Mouse (Mus musculus) G1E-ER4 (cell line): Measurements from ENCODE around the gene Qrfpr. TPM values are rescaled to one million over a fixed set of nuclear protein-coding genes. Genes with fewer than 3 reads are reported as not detected.

Source experiments
- GATA1 ChIP-seq: IDR thresholded peaks from one replicate; pipeline ENCODE4 v1.8.0; 2012; ENCODE audit warnings: low read length, inconsistent platforms
- polyA plus RNA-seq: library from polyadenylated mRNA; stranded (reverse); fragments of >175 nt; gene quantifications from 2 replicates; pipeline ENCODE4 v1.2.3, GENCODE M21; 2012

Gene Qrfpr
- not detected in 2 replicates for polyA plus RNA-seq

GRCm38 (mm10) chr3:36221743-36222682, at the start of gene Qrfpr:
Qrfpr (minus strand) TSS chr3:36222313.
- no peak for TF ChIP-seq GATA1

GRCm38 (mm10) chr3:36263873-36264272, 41.8 kb upstream of the Qrfpr start:
- TF ChIP-seq GATA1 = no peak

GRCm38 (mm10) chr3:36263265-36263664, 41.2 kb upstream of the Qrfpr start:
- no peak for TF ChIP-seq GATA1

- TF ChIP-seq GATA1 = no peak
Measured at GRCm38 (mm10) chr3:36250585-36250984, 28.5 kb upstream of the Qrfpr start.

GRCm38 (mm10) chr3:36248446-36248845, 26.3 kb upstream of the Qrfpr start:
- TF ChIP-seq GATA1 = no peak

- TF ChIP-seq GATA1 = no peak
Measured at GRCm38 (mm10) chr3:36229941-36230340, 7.8 kb upstream of the Qrfpr start.

- TF ChIP-seq GATA1 = no peak
Measured at GRCm38 (mm10) chr3:36227246-36227645, 5.1 kb upstream of the Qrfpr start.

GRCm38 (mm10) chr3:36223361-36223760, 1.2 kb upstream of the Qrfpr start:
- no peak for TF ChIP-seq GATA1

GRCm38 (mm10) chr3:36212758-36213157, 9.4 kb downstream of the Qrfpr start:
- no peak for TF ChIP-seq GATA1

- no peak for TF ChIP-seq GATA1
Measured at GRCm38 (mm10) chr3:36210939-36211338, 11.2 kb downstream of the Qrfpr start.

GRCm38 (mm10) chr3:36209776-36210555, 12.1 kb downstream of the Qrfpr start:
- TF ChIP-seq GATA1 = no peak

GRCm38 (mm10) chr3:36207520-36208264, 14.4 kb downstream of the Qrfpr start:
- TF ChIP-seq GATA1 = no peak

- no peak for TF ChIP-seq GATA1
Measured at GRCm38 (mm10) chr3:36202932-36203331, 19.2 kb downstream of the Qrfpr start.

GRCm38 (mm10) chr3:36201098-36201497, 21.0 kb downstream of the Qrfpr start:
- TF ChIP-seq GATA1 = no peak

- TF ChIP-seq GATA1 = no peak
Measured at GRCm38 (mm10) chr3:36189243-36189642, 32.9 kb downstream of the Qrfpr start.

- no peak for TF ChIP-seq GATA1
Measured at GRCm38 (mm10) chr3:36186510-36186909, 35.6 kb downstream of the Qrfpr start.
